Mouse (Mus musculus): ENCODE data around the gene Myo5a. TPM values are rescaled to one million over a fixed set of nuclear protein-coding genes. Genes with fewer than 3 reads are reported as not detected.

The Myo5a gene
- total RNA-seq, 2 experiments from 2014 or later: 189 to 191 TPM

- no peak for DNase-seq
These were observed 131.2 kb downstream of the Myo5a start for GRCm38 (mm10) chr9:75202036-75202435.

DNA sequence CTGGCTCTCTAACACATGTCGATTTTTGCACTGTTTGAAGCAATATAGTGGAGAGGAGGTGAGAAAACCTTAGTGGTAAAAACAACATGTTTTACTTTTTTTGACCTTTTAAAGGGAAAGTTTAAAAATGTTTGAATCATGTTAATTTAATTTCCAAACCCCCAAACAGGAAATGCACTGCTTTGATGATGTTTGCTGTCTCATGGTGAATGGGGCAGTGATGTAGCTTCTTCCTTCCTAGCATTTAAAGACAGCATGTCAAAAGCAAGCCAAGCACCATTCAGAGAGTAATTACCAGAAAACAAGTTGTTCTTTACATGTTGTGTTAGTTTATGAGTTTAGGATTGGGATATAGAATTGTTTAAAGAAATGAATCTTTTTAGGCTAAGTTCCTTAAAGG lies 138.4 kb downstream of the Myo5a start:
- no peak for DNase-seq

DNA sequence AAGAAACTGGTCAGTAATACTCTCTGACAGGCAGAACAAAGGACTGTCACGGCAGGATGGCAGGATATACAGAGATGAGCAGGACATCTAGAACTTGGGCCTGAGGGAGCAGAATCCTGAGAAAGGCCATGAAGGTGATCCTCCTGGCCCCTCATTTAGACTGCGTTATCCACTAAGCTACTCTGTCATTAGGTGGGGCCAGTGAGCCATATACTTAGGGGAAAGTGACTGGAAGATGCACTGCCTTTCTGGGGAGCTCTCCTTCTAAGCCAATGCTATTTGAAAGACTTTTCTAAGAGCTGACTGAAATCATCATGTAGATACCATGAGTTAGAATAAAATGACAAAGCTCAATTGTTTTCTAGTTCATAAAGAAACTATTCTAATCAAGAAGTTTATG lies 139.5 kb downstream of the Myo5a start:
- no peak for DNase-seq

DNA sequence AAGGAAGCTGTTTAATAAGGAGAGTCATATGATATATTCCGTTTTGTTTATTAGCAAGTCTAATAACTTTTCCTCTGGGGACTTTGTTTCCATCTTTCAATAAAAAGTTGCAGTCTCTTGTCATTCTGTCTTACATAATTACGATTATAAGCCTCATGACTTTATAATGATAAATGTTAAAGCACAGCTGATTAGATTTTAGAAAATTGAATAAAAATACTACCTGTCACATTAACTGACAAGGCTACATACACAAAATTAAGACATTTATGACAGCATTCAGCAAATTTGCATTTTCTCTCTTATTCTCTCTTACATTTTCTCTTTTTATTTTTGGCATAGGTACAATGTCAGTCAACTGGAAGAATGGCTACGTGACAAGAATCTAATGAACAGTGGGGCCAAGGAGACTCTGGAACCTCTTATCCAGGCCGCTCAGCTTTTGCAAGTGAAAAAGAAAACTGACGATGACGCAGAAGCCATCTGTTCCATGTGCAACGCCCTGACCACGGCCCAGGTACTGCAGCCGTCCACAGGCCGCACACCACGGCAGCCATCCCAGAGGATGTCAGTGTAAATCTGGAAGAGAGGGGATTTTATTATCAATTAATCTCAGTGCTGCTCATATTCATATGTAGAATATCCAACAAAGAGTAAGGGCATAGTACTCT lies 144.1 kb downstream of the Myo5a start:
- DNase-seq: no peak

DNA sequence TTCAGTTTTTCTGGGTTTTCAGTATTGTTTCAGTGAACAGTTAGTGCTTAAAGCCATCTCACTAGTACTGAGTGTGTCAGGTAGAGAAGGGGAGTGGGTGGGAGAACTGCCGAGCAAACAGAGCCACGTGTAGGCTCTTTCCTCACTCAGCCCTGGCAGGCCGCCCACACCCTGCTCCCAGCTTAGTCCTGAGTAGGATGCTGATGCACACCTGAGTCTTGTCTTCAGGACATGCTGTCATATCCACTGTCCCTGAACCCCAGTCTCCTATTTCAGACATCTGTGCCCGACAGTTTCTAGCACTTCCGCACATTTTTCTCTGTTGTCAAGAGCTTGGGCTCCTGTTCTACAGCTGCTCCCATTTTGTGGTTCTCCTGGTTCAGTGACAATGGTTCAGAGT lies 149.1 kb downstream of the Myo5a start:
- DNase-seq: no peak

DNA sequence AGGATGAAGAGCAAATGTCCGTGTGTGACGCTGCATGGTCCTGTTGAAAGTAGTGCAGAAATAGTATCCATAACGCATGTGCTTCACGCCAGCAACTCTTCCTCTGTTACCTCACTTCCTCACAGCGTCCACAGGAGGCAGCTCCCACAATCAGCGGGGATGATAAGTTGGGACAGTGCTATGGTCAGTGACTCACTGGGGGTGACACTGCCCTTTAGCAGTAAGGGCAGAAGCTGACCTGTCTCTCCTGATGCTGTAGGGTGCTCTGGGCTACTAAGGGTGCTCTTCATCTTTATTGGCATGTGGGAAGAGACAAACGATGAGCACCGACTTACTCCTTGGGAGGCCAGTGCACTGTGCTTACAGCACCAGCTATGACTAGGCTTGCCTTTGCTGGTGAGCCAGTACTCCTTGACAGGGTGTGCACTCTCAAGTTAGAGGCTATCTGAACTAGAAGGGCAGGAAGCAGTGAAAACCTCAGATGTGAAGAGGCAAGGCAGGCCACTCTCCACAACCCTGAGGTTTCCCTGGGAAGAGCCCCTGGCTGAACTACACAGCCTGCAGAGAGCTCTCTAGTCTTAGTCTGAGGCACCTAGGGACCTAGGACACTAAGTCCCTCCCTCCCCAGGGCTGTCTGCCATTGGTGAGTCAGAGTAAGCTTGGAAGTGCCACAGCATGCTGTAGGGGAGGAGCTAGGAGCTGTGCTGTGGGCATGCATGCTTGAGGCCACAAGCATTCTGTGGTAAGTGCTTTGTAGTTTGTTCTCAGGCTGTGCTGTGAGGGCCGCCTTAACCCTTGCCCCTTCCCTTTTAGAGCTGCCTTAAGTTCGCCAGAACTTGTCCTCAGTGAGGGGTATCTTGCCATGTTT lies 150.8 kb downstream of the Myo5a start:
- DNase-seq: no peak

GRCm38 (mm10) chr9:75231841-75232746 lies 161.3 kb downstream of the Myo5a start, which contains the start of gene Myo5c:
Gene Myo5c (plus strand): TSS chr9:75232020.
- no peak for DNase-seq

GRCm38 (mm10) chr9:75232860-75233259 lies 162.0 kb downstream of the Myo5a start:
- DNase-seq: no peak

DNA sequence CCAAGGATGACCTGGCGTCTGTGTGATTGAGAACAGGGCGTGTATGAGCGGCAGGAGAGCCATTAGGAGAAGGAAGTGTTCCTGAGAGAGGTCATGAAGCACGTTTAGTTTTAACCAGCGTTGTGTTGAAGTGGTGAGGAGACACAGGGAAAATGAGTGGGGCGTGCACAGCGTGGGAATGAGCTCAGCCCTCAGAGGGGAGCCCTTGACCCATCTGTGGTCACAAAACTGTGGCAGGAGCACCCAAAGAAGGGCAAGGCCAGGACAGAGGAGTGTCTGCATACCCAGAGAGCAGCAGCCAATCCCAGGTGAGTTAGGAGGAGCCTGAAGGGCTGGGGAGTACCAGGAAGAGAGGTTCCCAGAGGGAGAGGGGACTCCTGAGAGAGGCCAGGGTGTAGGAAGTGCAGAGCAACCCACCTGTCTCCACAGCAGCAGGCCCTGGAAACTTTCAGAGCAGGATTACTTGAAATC lies 163.5 kb downstream of the Myo5a start:
- DNase-seq: no peak

DNA sequence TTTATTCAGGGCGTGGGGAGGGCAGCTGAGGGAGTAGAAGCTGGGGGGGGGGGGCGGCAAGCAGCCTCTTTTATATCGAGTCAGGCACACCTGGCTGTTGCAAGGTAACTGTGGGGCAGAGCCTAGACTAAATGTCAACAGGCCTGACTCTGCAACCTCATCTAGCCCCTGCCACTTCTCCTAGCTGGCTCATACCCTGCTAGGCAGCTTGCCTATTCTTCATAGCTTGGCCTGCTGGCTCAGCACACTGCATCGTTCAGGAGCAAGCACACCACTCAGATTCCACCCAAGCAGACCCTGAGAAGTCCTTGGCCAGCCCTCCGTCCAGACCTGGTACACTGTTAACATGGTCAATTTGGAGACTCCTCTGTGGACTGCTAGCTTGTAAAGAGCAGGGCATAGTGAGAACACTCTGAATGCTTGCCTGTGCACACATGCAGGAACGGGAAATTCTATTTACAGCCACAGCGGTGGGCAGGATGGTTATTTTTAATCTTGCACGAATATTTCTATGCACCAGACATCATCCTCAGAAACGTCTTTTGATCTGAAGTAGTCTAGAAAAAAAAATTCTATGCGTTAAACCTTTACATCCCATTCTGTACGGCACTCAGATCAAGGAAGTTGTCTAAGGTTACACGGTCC lies 164.3 kb downstream of the Myo5a start:
- DNase-seq: no peak

- DNase-seq: no peak
These were observed 164.9 kb downstream of the Myo5a start for GRCm38 (mm10) chr9:75235696-75236095.

DNA sequence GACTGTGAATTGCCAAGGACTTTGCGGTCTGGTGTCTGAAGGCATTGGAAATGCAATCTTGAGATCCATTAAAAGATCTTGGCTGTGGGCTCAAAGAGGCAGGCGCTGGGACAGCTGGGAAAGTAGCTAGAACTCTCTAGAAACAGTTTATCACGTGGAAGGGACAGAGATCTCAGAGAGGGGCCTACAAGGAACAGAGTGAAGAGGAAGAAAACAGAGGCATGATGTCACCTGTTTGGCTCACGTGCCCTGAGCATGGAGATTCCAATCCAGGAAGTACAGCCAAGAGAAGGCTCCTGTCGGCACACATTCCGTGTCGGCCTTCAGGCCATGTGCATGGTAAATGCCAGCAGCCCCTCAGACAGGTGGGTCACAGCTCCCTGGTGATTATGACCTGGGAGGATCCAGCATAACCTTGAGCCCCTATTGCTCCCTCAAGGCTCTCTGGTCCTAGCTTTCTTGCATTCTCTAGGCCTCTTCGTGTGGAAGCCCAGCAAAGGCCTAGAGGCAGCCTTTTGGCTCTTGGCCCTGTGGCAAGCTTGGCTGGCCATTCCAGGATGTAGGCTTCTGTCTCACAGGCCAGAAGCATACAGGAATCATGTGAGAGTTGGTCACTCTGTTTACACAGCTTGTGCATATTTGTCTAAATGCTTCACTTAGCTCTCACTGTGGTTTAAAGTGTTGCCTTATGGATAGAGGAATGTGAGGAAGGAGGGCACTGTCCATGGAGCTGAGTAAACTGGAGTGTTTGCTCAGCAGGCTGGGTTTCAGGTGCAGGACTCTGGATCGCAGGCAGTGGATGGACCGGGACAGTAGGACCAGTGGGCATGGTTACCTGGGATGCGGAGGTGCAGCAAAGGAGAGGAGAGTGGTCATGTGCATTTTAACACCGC lies 165.8 kb downstream of the Myo5a start:
- DNase-seq: no peak

DNA sequence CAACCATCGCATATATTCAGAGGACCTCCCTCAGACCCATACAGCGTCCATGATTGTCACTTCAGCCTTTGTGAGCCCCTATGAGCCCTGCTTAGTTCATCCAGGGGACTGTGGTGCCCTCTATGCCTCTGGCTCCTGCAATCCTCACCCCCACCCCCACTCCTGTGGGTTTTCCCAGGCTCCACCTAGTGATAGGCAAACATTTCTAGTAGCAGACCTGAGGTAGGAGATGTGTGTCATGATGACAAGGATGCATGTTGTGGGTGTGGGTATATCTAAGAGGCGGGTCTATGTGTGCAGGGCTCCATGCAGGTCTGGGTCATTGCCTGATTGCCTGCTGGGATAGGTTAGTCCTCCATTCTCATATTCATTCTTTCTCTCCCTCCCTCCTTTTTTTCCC lies 167.4 kb downstream of the Myo5a start:
- DNase-seq: no peak

- no peak for DNase-seq
These were observed 172.2 kb downstream of the Myo5a start for GRCm38 (mm10) chr9:75243052-75243451.

- no peak for DNase-seq
These were observed 173.1 kb downstream of the Myo5a start for GRCm38 (mm10) chr9:75243730-75244406.

DNA sequence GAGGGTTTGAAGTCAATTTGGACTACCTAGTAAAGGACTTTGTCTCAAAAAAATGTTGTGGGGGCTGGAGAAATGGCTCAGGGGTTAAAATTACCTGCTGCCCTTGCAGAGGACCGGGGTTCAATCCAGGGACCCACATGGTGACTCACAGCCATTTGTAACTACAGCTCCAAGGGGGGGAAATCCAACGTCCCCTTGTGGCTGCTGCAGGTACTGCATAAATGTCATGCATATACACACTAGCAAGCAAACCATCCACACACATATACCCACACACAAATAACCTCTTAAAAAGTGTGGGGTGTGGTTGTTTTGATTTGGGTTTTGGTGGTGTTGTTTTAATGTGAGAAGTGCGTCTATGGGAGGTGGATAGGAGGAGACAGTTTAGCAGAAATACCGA lies 173.7 kb downstream of the Myo5a start:
- no peak for DNase-seq

DNA sequence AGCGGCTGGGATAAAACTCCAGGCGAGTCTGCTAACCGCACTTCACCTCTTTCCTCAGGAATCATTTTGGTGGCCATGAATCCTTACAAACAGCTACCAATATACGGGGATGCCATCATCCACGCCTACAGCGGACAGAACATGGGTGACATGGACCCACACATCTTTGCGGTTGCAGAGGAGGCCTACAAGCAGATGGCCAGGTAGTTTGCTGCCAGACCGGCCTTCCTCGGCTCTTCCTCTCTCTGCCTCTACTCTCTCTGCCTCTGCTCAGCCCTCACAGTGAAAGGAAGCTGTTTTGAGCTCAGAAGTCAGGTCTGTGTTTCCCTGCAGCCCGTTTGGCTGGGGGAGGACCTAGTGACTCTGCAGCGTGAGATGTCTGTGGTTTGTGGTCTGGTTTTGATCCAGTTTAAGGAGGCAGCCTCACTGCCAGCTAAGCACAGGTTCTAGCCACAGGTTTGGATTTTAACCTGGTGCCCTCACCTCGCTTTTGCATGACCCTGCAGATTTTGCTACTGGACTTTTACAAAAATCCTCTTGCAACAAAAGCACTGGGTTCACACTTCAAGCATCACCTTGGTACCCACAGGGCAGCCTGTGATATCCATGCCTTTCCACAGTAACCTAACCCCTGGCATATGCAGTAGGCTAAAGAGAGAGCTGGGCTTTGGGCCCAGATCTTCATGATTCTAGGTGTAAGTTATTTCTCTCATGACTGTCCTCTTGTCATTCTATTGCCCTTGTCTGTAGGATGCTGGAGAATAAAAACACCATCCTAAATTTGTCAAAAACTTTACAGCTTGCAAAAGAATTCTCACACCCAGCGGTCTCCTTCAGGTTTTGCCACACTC lies 175.5 kb downstream of the Myo5a start:
- DNase-seq: no peak

DNA sequence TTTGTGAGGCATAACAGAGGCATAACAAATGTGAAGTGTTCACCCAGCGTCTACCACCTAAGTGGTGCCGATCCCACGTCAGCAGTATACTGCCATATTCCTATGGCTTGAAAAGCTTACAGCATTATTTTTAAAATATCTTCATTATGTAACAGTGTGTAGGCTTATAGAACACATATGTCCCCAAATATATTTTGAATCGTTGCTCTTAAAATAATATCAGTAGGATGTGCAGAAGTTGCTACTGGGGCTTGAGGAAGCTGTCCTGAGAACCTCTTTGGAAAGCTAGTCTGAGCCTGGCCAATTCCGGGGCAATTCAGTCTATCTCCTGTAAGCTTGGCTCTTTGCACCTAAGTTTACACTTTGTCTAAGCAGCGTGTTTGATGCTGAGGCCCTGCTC lies 177.1 kb downstream of the Myo5a start:
- DNase-seq: no peak

- DNase-seq: no peak
These were observed 177.5 kb downstream of the Myo5a start for GRCm38 (mm10) chr9:75248359-75248758.

DNA sequence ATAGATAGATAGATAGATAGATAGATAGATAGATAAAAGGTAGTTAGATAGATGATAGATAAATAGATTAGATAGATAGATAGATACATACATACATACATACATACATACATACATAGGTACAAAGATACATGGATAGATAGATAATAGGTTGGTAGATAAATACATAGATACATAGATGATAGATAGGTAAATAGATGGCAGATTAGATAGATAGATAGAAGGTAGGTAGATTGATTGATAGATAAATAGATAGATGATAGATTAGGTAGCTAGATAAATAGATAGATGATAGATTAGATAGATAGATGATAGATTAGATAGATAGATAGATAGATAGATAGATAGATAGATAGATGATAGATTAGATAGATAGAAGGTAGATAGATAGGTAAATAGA lies 178.1 kb downstream of the Myo5a start:
- no peak for DNase-seq
